Mouse (Mus musculus): ENCODE data around the gene Ikbke. TPM values are rescaled to one million over a fixed set of nuclear protein-coding genes. Genes with fewer than 3 reads are reported as not detected.

Ikbke gene
- polyA plus RNA-seq, 1 experiment from 2014 or later = 1.4 TPM

DNA sequence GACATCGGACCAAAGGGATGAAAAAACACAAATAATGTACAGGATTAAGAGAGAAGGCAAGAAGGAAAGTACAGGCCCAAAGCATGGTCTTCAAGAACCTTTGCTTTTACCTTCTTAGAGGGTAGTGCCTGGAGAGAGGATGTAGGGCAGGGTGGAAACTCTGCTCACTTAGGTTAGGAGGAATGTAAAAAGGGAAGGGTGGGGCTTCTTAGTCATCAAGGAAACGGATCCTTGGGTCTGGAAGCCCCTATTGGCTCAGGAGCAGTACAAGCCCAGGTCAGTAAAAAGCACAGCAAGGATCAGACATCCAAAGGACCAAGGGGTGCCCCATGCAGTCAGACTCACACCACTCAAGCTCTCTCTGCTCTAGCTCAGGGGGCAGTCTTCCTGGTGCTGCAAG is 7.9 kb upstream of the Ikbke start:
- DNase-seq (ENCODE audit: low spot score) = no peak
- Histone ChIP-seq H3K36me3 (replicated peaks; ENCODE audit: control insufficient read depth, insufficient read depth) (peaks cover 29% of the 10 kb centered on the region), H3K27me3 (ENCODE audit: control insufficient read depth, insufficient read depth, low read length) (no peaks in the 10 kb centered on the region), H3K27ac (no peak overlapping the region), H3K9me3 (ENCODE audit: control insufficient read depth, low read length) (no peaks in the 10 kb centered on the region), H3K9ac (no peak overlapping the region), H3K4me1 (replicated peaks; ENCODE audit: control insufficient read depth, insufficient read depth, low read length) (no peaks in the 10 kb centered on the region), H3K4me2 (replicated peaks) (no peak overlapping the region), H3K4me3 (replicated peaks; ENCODE audit: low read length) (no peak overlapping the region)
- ATAC-seq (ENCODE audit: low FRiP score) = no peak
- 69% methylated on average over 2 of the region's 2 CpGs for WGBS

DNA sequence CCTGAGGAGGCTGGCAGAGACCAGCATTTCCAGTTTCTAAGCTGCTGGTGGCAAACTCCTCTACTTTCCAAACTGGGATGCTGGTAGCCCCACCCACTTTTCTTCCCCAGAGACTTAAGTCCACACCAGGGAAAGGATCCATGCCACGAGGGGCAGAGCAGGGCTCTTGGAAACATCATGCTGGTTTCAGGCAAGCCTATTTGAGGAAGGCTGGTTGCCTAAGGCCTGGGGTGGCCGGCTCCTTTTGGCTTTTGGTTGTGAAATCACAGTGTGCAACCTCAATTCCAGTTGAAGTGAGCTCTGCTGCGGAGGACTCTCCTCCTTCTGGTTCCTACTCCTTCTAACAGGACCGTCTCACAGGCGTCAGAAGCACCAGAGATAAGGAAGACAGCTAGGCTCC is 7.4 kb upstream of the Ikbke start:
- no peak for DNase-seq (ENCODE audit: low spot score)
- WGBS = 82% methylated on average over 5 of the region's 5 CpGs

DNA sequence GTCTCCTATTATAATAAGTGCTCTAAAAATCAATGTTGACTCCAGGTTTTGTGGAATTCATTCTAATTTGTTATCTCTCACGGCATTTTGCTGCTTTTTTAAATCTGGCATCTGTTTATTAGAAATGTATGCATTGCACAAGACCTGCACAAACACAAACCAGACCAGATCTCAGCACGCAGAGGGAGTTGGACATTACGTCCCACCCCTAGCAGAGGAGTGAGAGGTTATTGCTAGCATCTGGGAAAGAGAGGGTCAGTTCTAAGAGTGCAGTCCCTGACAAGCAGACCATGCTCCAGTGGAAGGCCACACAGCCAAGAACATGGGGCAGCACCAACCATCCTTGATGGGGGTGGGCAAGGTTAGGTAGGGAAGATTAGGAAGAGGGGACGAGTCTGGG is 5.2 kb upstream of the Ikbke start:
- DNase-seq (ENCODE audit: low spot score) = no peak
- no peak for ATAC-seq (ENCODE audit: low FRiP score)
- 0 out of 2 replicates have a peak overlapping the region, but pooled peaks have one; percentile 4 for H3K27ac ChIP-seq
- no peaks in the 10 kb centered on the region for H3K27me3 ChIP-seq (ENCODE audit: control insufficient read depth, insufficient read depth, low read length)
- H3K36me3 ChIP-seq (replicated peaks; ENCODE audit: control insufficient read depth, insufficient read depth) = peaks cover 21% of the 10 kb centered on the region
- H3K4me1 ChIP-seq (replicated peaks; ENCODE audit: control insufficient read depth, insufficient read depth, low read length) = no peaks in the 10 kb centered on the region
- H3K4me2 ChIP-seq (replicated peaks) = no peak overlapping the region
- H3K4me3 ChIP-seq (replicated peaks; ENCODE audit: low read length) = no peak overlapping the region
- H3K9me3 ChIP-seq (ENCODE audit: control insufficient read depth, low read length) = no peaks in the 10 kb centered on the region
- H3K9ac ChIP-seq = no peak overlapping the region; the same call in 1 of the 2 replicates
- WGBS = 84% methylated on average over 4 of the region's 4 CpGs

More for the DNA sequence above, 7.4 kb upstream of the Ikbke start:
- ATAC-seq (ENCODE audit: low FRiP score) = no peak
- Histone ChIP-seq H3K4me3 (replicated peaks; ENCODE audit: low read length) (no peak overlapping the region), H3K27ac (no peak overlapping the region), H3K36me3 (replicated peaks; ENCODE audit: control insufficient read depth, insufficient read depth) (peaks cover 25% of the 10 kb centered on the region), H3K4me1 (replicated peaks; ENCODE audit: control insufficient read depth, insufficient read depth, low read length) (no peaks in the 10 kb centered on the region), H3K9me3 (ENCODE audit: control insufficient read depth, low read length) (no peaks in the 10 kb centered on the region), H3K9ac (no peak overlapping the region), H3K4me2 (replicated peaks) (no peak overlapping the region), H3K27me3 (ENCODE audit: control insufficient read depth, insufficient read depth, low read length) (no peaks in the 10 kb centered on the region)

DNA sequence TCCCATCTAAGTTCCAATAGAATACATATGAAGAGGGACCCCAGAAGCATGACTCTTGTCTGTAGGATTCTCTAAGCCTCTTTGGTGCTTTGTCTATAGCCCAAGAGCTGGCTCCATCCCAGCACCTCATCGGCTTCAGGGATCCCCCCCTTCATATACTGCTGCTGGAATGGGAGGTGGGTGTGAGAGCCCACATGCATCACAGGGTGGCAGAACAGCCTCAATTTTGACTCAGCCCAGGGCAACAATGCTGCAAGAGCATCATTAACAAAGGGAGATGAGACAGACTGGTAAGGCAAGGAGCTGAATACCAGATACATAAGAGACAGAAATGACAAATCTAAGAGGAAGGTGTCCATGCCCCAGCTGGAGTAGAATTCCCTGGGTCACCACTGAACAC is 4.8 kb upstream of the Ikbke start:
- H3K36me3 ChIP-seq (replicated peaks; ENCODE audit: control insufficient read depth, insufficient read depth) = peaks cover 16% of the 10 kb centered on the region
- no peaks in the 10 kb centered on the region for H3K4me1 ChIP-seq (replicated peaks; ENCODE audit: control insufficient read depth, insufficient read depth, low read length)
- no peak for DNase-seq (ENCODE audit: low spot score)
- ATAC-seq (ENCODE audit: low FRiP score) = peak; percentile 53
- no peaks in the 10 kb centered on the region for H3K9me3 ChIP-seq (ENCODE audit: control insufficient read depth, low read length)
- H3K4me3 ChIP-seq (replicated peaks; ENCODE audit: low read length) = no peak overlapping the region
- WGBS = 52% methylated on average over 1 of the region's 1 CpGs
- no peak overlapping the region for H3K27ac ChIP-seq
- H3K27me3 ChIP-seq (ENCODE audit: control insufficient read depth, insufficient read depth, low read length) = no peaks in the 10 kb centered on the region
- H3K4me2 ChIP-seq (replicated peaks) = no peak overlapping the region
- H3K9ac ChIP-seq = no peak overlapping the region; the same call in 1 of the 2 replicates

DNA sequence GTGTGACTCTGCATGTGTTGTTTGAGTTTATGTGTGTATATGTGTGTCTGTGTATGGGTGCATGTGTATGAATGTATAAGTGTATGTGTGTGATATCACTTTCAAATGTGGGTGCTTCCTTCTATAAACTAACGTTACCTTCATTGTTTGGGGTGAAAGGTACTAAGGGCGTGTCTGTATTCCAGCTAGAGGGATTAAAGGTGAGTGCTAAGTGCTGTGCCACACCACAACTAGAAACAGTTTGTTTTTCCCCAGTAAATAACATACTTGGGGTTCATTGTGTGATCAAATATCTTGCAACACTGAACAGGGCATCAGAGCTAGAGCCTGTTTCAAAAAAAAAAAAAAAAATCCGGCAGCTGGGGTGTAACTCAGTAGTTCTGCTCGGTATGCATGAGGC is 2.3 kb upstream of the Ikbke start:
- H3K36me3 ChIP-seq (replicated peaks; ENCODE audit: control insufficient read depth, insufficient read depth) = no peaks in the 10 kb centered on the region
- no peak overlapping the region for H3K9ac ChIP-seq
- H3K27me3 ChIP-seq (ENCODE audit: control insufficient read depth, insufficient read depth, low read length) = no peaks in the 10 kb centered on the region
- ATAC-seq (ENCODE audit: low FRiP score) (no peak), DNase-seq (ENCODE audit: low spot score) (no peak)
- H3K9me3 ChIP-seq (ENCODE audit: control insufficient read depth, low read length) = no peaks in the 10 kb centered on the region
- H3K27ac ChIP-seq = no peak overlapping the region
- no peaks in the 10 kb centered on the region for H3K4me1 ChIP-seq (replicated peaks; ENCODE audit: control insufficient read depth, insufficient read depth, low read length)
- 62% methylated on average over 4 of the region's 4 CpGs for WGBS
- H3K4me2 ChIP-seq (replicated peaks) = no peak overlapping the region
- H3K4me3 ChIP-seq (replicated peaks; ENCODE audit: low read length) = no peak overlapping the region

DNA sequence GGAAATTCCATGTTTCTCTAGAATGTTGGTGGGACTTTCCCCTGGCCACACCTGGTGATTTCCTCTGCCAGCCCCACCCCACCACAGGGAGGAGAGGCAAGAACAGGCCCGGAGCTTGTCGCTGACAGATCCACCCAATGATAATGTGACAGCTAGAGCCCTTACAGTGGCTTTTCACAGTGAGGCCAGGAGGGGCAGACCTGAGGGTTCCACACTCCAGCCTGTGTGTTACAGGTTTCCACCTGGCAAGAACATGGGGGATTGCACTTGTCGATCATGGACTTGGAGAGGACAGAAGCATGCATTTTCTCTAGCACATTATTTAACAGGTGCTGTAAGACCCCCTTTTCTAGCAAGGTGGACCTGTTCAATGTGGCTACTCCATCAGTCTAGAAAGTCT is 874 bp upstream of the Ikbke start:
- ATAC-seq (ENCODE audit: low FRiP score) (no peak), DNase-seq (ENCODE audit: low spot score) (no peak)
- H3K27me3 ChIP-seq (ENCODE audit: control insufficient read depth, insufficient read depth, low read length) = no peaks in the 10 kb centered on the region
- no peak overlapping the region for H3K4me2 ChIP-seq (replicated peaks)
- no peak overlapping the region for H3K27ac ChIP-seq
- no peak overlapping the region for H3K9ac ChIP-seq
- 67% methylated on average over 3 of the region's 3 CpGs for WGBS
- no peaks in the 10 kb centered on the region for H3K36me3 ChIP-seq (replicated peaks; ENCODE audit: control insufficient read depth, insufficient read depth)
- H3K4me3 ChIP-seq (replicated peaks; ENCODE audit: low read length) = no peak overlapping the region
- no peaks in the 10 kb centered on the region for H3K4me1 ChIP-seq (replicated peaks; ENCODE audit: control insufficient read depth, insufficient read depth, low read length)
- no peaks in the 10 kb centered on the region for H3K9me3 ChIP-seq (ENCODE audit: control insufficient read depth, low read length)

DNA sequence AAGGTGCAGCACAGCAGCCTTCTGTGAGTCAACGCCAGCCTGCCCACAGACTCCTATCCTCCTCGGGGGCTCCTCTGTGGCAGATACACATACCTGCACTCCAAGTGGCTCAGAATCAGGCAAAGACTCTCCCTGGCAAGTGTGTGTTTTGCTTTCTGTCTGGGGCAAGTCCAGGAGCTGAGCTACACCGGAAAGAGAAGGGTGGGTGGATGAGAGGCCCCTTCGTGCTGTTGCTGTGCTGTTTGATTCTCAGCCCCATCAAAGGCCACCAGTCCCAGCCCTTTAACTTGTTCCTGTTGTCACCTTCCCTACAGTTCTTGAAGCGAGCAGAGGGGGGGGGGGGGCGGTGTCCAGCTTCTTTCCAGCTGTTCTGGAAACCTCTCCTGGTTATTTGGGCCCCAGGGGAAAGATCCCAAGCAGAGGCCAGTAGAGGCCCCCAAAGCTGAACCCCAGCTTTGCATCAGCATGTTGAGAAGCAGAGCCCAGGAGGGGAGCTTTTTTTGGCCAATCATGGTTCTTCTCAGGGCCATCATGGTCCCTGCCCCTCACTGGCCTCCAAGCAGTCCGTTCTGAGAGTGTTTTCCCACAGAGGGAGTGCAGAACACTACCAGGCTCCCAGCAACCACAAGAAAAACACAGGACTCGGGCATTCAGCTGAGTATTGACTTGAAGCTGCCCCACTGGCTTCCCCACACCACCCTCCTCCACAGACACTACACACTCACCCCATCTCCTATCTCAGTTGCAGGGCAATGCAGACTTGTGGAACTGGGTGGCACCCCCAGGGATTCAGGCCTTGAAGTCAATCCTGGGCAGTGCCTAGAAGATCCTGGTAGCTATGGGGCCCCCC is 575 bp downstream of the Ikbke start:
- no peak for DNase-seq (ENCODE audit: low spot score)
- H3K9me3 ChIP-seq (ENCODE audit: control insufficient read depth, low read length) = no peaks in the 10 kb centered on the region
- 52% methylated on average over 8 of the region's 8 CpGs for WGBS
- H3K36me3 ChIP-seq (replicated peaks; ENCODE audit: control insufficient read depth, insufficient read depth) = no peaks in the 10 kb centered on the region
- no peaks in the 10 kb centered on the region for H3K27me3 ChIP-seq (ENCODE audit: control insufficient read depth, insufficient read depth, low read length)
- no peak for ATAC-seq (ENCODE audit: low FRiP score)
- H3K4me2 ChIP-seq (replicated peaks) = 0 out of 2 replicates have a peak overlapping the region, but pooled peaks have one; percentile 11
- H3K27ac ChIP-seq = no peak overlapping the region
- H3K4me1 ChIP-seq (replicated peaks; ENCODE audit: control insufficient read depth, insufficient read depth, low read length) = no peaks in the 10 kb centered on the region
- H3K9ac ChIP-seq = no peak overlapping the region
- no peak overlapping the region for H3K4me3 ChIP-seq (replicated peaks; ENCODE audit: low read length)

DNA sequence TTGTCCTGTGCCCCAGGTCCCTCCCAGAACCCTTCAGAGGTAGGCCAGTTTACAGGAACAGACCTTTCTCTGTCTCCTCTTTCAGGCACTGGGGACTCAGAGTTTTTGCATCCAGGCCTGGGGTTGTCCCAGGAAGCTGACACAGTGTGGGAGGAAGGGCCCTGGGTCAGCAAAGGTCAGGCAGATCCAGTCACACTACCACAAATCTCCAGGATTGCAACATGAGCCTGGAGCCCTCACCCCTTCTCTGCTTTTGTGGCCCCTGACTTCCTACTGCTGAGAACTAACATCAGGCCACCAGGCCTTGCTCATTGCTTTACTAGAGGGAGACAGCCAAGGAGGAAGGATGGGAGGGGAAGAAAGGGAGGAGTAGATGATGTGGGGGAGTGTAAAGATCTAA is 2.6 kb downstream of the Ikbke start:
- no peaks in the 10 kb centered on the region for H3K4me1 ChIP-seq (replicated peaks; ENCODE audit: control insufficient read depth, insufficient read depth, low read length)
- ATAC-seq (ENCODE audit: low FRiP score) (no peak), DNase-seq (ENCODE audit: low spot score) (no peak)
- no peaks in the 10 kb centered on the region for H3K27me3 ChIP-seq (ENCODE audit: control insufficient read depth, insufficient read depth, low read length)
- H3K27ac ChIP-seq = no peak overlapping the region
- no peak overlapping the region for H3K4me2 ChIP-seq (replicated peaks)
- H3K9ac ChIP-seq = no peak overlapping the region
- H3K9me3 ChIP-seq (ENCODE audit: control insufficient read depth, low read length) = no peaks in the 10 kb centered on the region
- H3K36me3 ChIP-seq (replicated peaks; ENCODE audit: control insufficient read depth, insufficient read depth) = no peaks in the 10 kb centered on the region
- no peak overlapping the region for H3K4me3 ChIP-seq (replicated peaks; ENCODE audit: low read length)

DNA sequence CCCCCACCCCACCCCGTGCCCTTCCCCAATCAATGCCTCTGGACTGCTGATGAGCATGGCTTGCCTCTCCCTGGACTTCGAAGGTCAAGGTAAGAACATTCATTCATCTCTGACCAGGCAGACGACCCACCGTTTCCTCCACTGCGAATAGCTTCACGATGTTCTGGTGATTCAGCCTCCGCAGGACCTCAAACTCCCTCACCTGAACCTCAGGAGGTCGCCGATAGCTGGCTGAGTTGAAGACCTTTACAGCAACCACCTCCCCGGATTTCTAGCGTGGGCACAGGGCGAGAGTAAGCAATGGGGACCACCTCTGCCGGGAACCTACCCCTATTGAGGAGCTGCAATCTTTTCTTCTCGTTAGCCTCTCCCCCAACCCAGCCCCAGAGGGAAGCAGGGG is 3.8 kb downstream of the Ikbke start:
- Histone ChIP-seq H3K27me3 (ENCODE audit: control insufficient read depth, insufficient read depth, low read length) (no peaks in the 10 kb centered on the region), H3K36me3 (replicated peaks; ENCODE audit: control insufficient read depth, insufficient read depth) (no peaks in the 10 kb centered on the region), H3K9me3 (ENCODE audit: control insufficient read depth, low read length) (no peaks in the 10 kb centered on the region), H3K27ac (no peak overlapping the region), H3K4me1 (replicated peaks; ENCODE audit: control insufficient read depth, insufficient read depth, low read length) (no peaks in the 10 kb centered on the region), H3K9ac (no peak overlapping the region), H3K4me2 (replicated peaks) (no peak overlapping the region), H3K4me3 (replicated peaks; ENCODE audit: low read length) (no peak overlapping the region)
- 79% methylated on average over 14 of the region's 14 CpGs for WGBS
- ATAC-seq (ENCODE audit: low FRiP score) (no peak), DNase-seq (ENCODE audit: low spot score) (no peak)
